Mouse (Mus musculus) gastrocnemius, postnatal 25 days (tissue): ENCODE data around the gene Flrt3. TPM values are rescaled to one million over a fixed set of nuclear protein-coding genes. Genes with fewer than 3 reads are reported as not detected.

Source experiments
- DNase-seq: peaks from one replicate; pipeline ENCODE4 v3.0.0; 2022
- total RNA-seq, 2 experiments: library from RNA; stranded (reverse); gene quantifications; 1 replicate in 1 of 2; 2 replicates in 1 of 2; pipeline ENCODE4 v1.2.3; 2021

Gene Flrt3
- total RNA-seq, 2 experiments from 2014 or later, result 0.36 to 0.51 TPM

DNA sequence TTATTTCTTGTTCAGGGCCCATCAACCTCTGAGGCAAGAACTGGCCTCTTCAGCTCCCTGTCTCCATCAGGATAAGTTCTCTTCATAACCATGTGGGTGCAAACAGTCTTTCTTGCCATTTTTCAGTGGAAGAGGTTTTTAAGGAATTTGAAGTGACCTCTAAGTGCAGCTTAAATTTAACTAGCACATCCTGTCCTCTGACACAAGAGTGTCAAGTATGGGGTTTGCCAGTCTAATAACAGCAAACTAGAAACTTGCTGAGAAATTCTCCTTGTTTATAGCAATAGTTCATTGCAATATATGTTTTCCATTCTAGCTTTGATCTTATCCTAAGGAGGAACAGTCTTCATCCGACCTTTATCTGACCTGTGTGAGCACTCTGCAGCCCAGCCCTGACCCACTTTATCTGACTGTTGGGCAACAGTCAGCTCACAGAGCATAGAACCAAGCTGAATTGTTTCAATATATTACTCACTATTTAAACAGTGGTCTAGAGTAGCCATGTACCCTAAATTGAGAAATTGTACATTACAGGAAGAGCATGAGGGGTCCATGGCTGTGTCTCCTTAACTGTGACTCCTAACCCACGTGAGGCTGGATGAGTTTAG lies 49.4 kb downstream of the Flrt3 start:
- no peak for DNase-seq

DNA sequence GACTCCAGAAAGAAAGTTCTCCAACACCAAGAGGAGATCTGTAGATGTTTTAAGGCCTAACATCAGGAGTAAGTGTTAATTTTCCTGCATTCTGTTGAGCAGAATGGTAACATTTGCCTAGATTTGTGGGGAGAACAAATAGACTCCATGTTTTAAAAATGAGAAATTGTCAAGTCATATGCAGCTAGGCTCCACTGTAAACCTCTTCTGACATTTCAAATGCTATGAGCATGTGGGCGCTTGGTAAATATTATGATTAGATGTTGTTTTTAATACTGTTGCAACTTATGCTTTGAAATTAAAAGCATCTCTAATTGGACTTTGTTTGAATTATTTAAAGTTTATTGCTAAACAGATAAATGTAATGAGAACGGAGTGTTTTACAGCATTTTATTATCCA lies 55.8 kb downstream of the Flrt3 start:
- DNase-seq, result no peak
